ENCODE assay signal across 8 mouse cellular contexts in genomic region chr2:155624730-155625129, GRCm38 (mm10). TPM values are rescaled to one million over a fixed set of nuclear protein-coding genes. Genes with fewer than 3 reads are reported as not detected.
DNase-seq lines count a peak whose midpoint lies in the region; ATAC-seq and TF ChIP-seq lines count a peak whose summit lies in the region.

No protein-coding gene starts in this region.

- no peaks in the 10 kb centered on the region for H3K9me3 ChIP-seq in intestine, postnatal 0 days (ENCODE audit: control insufficient read depth)
- H3K9me3 ChIP-seq in intestine, embryonic 16.5 days (ENCODE audit: control insufficient read depth, low read length), result no peaks in the 10 kb centered on the region

- peaks cover 5% of the 10 kb centered on the region; the same call in 1 of the 2 replicates for H3K4me1 ChIP-seq in intestine, postnatal 0 days (replicated peaks; ENCODE audit: control insufficient read depth, insufficient read depth, low read length)
- H3K4me1 ChIP-seq in intestine, embryonic 16.5 days (ENCODE audit: control insufficient read depth, insufficient read depth, low read length), result peaks cover 11% of the 10 kb centered on the region
- no peaks in the 10 kb centered on the region for H3K4me1 ChIP-seq in embryonic fibroblast, embryonic 13.5 days (ENCODE audit: control insufficient read depth, insufficient read depth, low read length)
- H3K4me1 ChIP-seq in olfactory bulb, adult 2 months (ENCODE audit: control insufficient read depth, insufficient read depth, low read length), result peaks cover 19% of the 10 kb centered on the region

- no peak overlapping the region for H3K4me2 ChIP-seq in intestine, postnatal 0 days (replicated peaks; ENCODE audit: low read depth)
- no peak overlapping the region for H3K4me2 ChIP-seq in intestine, embryonic 16.5 days (ENCODE audit: low read depth, low read length)

- peak; percentile 88 for TF ChIP-seq CTCF in intestine, postnatal 0 days (IDR thresholded peaks at IDR 0.05; ENCODE audit: low read depth)
- TF ChIP-seq CTCF in embryonic fibroblast, embryonic 13.5 days (IDR thresholded peaks at IDR 0.05; ENCODE audit: borderline replicate concordance, insufficient read depth, low read length), result peak; percentile 64; the same call in 1 of the 2 replicates
- 0 out of 2 replicates have a peak, but pooled peaks have one; percentile 17 for TF ChIP-seq CTCF in olfactory bulb, adult 2 months (IDR thresholded peaks at IDR 0.05; ENCODE audit: insufficient read depth, low read depth, low read length)

- no peak overlapping the region for H3K27ac ChIP-seq in intestine, postnatal 0 days (ENCODE audit: low read depth, low read length)
- no peak overlapping the region for H3K27ac ChIP-seq in intestine, embryonic 16.5 days (ENCODE audit: low read length)
- no peak overlapping the region for H3K27ac ChIP-seq in embryonic fibroblast, embryonic 13.5 days (ENCODE audit: insufficient read depth, low read length)
- no peak overlapping the region for H3K27ac ChIP-seq in olfactory bulb, adult 2 months (ENCODE audit: insufficient read depth, low read depth, low read length)

- DNase-seq in 3T3-L1 (ENCODE audit: low read depth, low spot score) (peak; percentile 99), ES-CJ7 (ENCODE audit: low read depth, low spot score) (peak; percentile 85)
- DNase-seq in testis, postnatal 14 days (ENCODE audit: low spot score), result no peak
- no peak for DNase-seq in gastrocnemius, adult 8-10 months (ENCODE audit: low spot score in 2 of 2)

- no peaks in the 10 kb centered on the region; the same call in 1 of the 2 replicates for H3K36me3 ChIP-seq in intestine, postnatal 0 days (ENCODE audit: control insufficient read depth, insufficient read depth)
- H3K36me3 ChIP-seq in intestine, embryonic 16.5 days (ENCODE audit: control insufficient read depth, insufficient read depth, low read length), result no peaks in the 10 kb centered on the region

- no peak for TF ChIP-seq POLR2A in embryonic fibroblast, embryonic 13.5 days (IDR thresholded peaks at IDR 0.05; ENCODE audit: low read depth, low read length)
- TF ChIP-seq POLR2A in olfactory bulb, adult 2 months (IDR thresholded peaks at IDR 0.05; ENCODE audit: insufficient read depth, low read depth, low read length), result no peak

- 35% methylated on average over 10 of the region's 10 CpGs for WGBS in intestine, postnatal 0 days
- 34% methylated on average over 10 of the region's 10 CpGs for WGBS in intestine, embryonic 16.5 days
- 47% methylated on average over 10 of the region's 10 CpGs for WGBS in olfactory bulb, adult 2 months

- ATAC-seq in intestine, postnatal 0 days, result 0 out of 2 replicates have a peak, but pooled peaks have one; percentile 7
- ATAC-seq in intestine, embryonic 16.5 days, result no peak

- no peak overlapping the region for H3K4me3 ChIP-seq in intestine, postnatal 0 days (ENCODE audit: low read depth, low read length)
- H3K4me3 ChIP-seq in intestine, embryonic 16.5 days (ENCODE audit: low read length), result no peak overlapping the region
- no peak overlapping the region for H3K4me3 ChIP-seq in embryonic fibroblast, embryonic 13.5 days (ENCODE audit: insufficient read depth, low read length)
- no peak overlapping the region for H3K4me3 ChIP-seq in olfactory bulb, adult 2 months (ENCODE audit: insufficient read depth, low read depth, low read length)

- H3K27me3 ChIP-seq in intestine, postnatal 0 days (replicated peaks; ENCODE audit: control insufficient read depth, insufficient read depth, low read length), result no peaks in the 10 kb centered on the region
- peaks cover 5% of the 10 kb centered on the region; the same call in 1 of the 2 replicates for H3K27me3 ChIP-seq in intestine, embryonic 16.5 days (replicated peaks; ENCODE audit: control insufficient read depth, insufficient read depth, low read length)

- H3K9ac ChIP-seq in intestine, postnatal 0 days (ENCODE audit: low read depth, low read length), result no peak overlapping the region
- no peak overlapping the region for H3K9ac ChIP-seq in intestine, embryonic 16.5 days (ENCODE audit: low read depth, low read length)

RNA-seq across cellular contexts. Expression of gene Myh7b, which starts 13.7 kb away (rescaled TPM):
- polyA plus RNA-seq in intestine, postnatal 0 days (2015; fragmentation: Nextera tagmentation; extraction: Ambion mirVana), result 2.7 and 2.8 TPM in 2 replicates
- polyA plus RNA-seq in intestine, embryonic 16.5 days (2015; fragmentation: Nextera tagmentation; extraction: Ambion mirVana), result 0.77 and 1.3 TPM in 2 replicates
- not detected in 2 replicates for polyA plus RNA-seq in embryonic fibroblast, embryonic 13.5 days (2011; ENCODE audit: insufficient read length, low read depth, missing spikeins)
- polyA plus RNA-seq in olfactory bulb, adult 2 months (2012; ENCODE audit: insufficient read depth, insufficient read length, low replicate concordance, missing spikeins), result not detected in 2 replicates
- 1 to 10 TPM; 2.8 to 4.8 (median 3.3) TPM for total RNA-seq in gastrocnemius, adult 8-10 months (2022)

RNA-seq across cellular contexts. Expression of gene Gss, which starts 32.1 kb away (rescaled TPM):
- polyA plus RNA-seq in intestine, postnatal 0 days (2015; fragmentation: Nextera tagmentation; extraction: Ambion mirVana), result 210 and 219 TPM in 2 replicates
- 143 and 158 TPM in 2 replicates for polyA plus RNA-seq in intestine, embryonic 16.5 days (2015; fragmentation: Nextera tagmentation; extraction: Ambion mirVana)
- polyA plus RNA-seq in embryonic fibroblast, embryonic 13.5 days (2011; ENCODE audit: insufficient read length, low read depth, missing spikeins), result 23.4 and 37.7 TPM in 2 replicates
- not detected in 2 replicates for polyA plus RNA-seq in olfactory bulb, adult 2 months (2012; ENCODE audit: insufficient read depth, insufficient read length, low replicate concordance, missing spikeins)
- total RNA-seq in gastrocnemius, adult 8-10 months (2022), result 1 to 10 TPM; 5.2 to 6.2 (median 5.6) TPM

Comparison
In these comparisons a context has a peak if more than half of its experiments do, and no peak if none do; other contexts are left out.
1. CTCF ChIP-seq: peak in every context shown above with its lines; median percentile 88 in intestine, postnatal 0 days; 64 in embryonic fibroblast, embryonic 13.5 days; 17 in olfactory bulb, adult 2 months.
2. DNase-seq: peak in 3T3-L1 (single experiment) and ES-CJ7 (single experiment); none in testis, postnatal 14 days (single experiment) and gastrocnemius, adult 8-10 months (0 of 2).